Mouse (Mus musculus) lung, adult 2 months (tissue): ENCODE measurements around the gene A730061H03Rik.

Source experiments
- CTCF ChIP-seq: fragments of 200-500 bp; IDR thresholded peaks from 2 replicates; pipeline ENCODE4 v1.5.1; 2011; ENCODE audit warnings: mild to moderate bottlenecking, low read length, control low read depth; ENCODE audit not compliant: insufficient read depth
- POLR2A ChIP-seq: fragments of 200-500 bp; IDR thresholded peaks from 2 replicates; pipeline ENCODE4 v1.6.1; 2011; ENCODE audit warnings: low read depth, mild to moderate bottlenecking, control low read depth, low read length, borderline replicate concordance; ENCODE audit errors: extremely low read depth

DNA sequence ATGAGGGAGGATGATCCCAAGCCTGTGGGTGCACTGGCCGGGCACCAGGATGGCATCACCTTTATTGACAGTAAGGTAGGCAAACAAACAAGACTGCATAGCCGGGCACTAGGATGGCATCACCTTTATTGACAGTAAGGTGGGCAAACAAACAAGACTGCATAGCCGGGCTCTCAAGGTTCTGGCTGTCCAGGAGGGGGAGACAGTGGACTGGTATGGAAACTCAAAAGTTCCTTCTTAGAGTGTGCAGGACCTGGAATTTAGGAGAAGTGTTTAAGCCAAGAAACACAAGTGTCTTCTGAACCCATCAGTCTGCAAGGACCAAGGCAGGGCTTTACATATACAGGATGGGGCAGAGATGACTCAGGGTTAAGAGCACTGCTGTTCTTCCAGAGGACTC is 5.5 kb upstream of the A730061H03Rik start:
- TF ChIP-seq CTCF (no peak), POLR2A (no peak)
